Mouse (Mus musculus) testis, adult 2 months (tissue): ENCODE measurements around the gene Duox1.

Experiments
- CTCF ChIP-seq: fragments of 200-500 bp; IDR thresholded peaks from 2 replicates; pipeline ENCODE4 v1.5.1; 2012; ENCODE audit warnings: low read depth, mild to moderate bottlenecking, inconsistent platforms, low read length, moderate library complexity; ENCODE audit not compliant: control insufficient read depth, insufficient read depth, insufficient replicate concordance
- POLR2A ChIP-seq: fragments of 200-500 bp; IDR thresholded peaks from 2 replicates; pipeline ENCODE4 v1.6.1; 2012; ENCODE audit warnings: low read depth, mild to moderate bottlenecking, inconsistent platforms, low read length, moderate library complexity; ENCODE audit not compliant: control insufficient read depth

GRCm38 (mm10) chr2:122298096-122298499 lies 17.4 kb upstream of the Duox1 start, which contains the start of gene Duox2:
- TF ChIP-seq CTCF (no peak), POLR2A (no peak)
